Mouse (Mus musculus): Measurements from ENCODE around the gene Mpnd. TPM values are rescaled to one million over a fixed set of nuclear protein-coding genes. Genes with fewer than 3 reads are reported as not detected.

Gene Mpnd
- polyA plus RNA-seq, 1 experiment = 98.3 TPM

DNA sequence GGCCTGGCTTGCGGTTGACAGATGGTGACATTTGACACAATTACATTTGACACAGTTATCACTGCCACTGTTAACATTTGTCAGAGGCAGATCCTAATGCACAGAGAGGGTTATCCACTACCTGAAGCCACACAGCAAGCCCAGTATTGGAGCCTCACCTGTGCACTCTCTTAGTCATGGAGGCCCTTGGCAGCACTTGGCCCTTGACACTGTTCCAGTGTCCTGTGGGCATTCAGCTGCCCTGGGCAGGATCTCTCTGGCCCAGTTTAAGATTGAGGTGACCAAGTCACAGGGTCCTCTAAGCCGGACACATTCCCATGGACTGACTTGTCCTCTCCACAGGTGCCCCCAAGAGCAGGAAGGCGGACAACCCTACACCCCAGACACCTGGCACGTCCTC lies 38.3 kb upstream of the Mpnd start:
- no peaks in the 10 kb centered on the region for H3K36me3 ChIP-seq (ENCODE audit: control insufficient read depth, insufficient read depth, low read length)
- no peak overlapping the region for H3K4me3 ChIP-seq (ENCODE audit: insufficient read depth, low read depth, low read length)
- no peak for DNase-seq
- 87% methylated on average over 4 of the region's 4 CpGs for WGBS
- H3K4me1 ChIP-seq (ENCODE audit: control insufficient read depth, insufficient read depth, low read length) = peaks cover 7% of the 10 kb centered on the region; the same call in 1 of the 2 replicates
- H3K27me3 ChIP-seq (replicated peaks; ENCODE audit: control insufficient read depth, insufficient read depth, low read length) = no peaks in the 10 kb centered on the region
- TF ChIP-seq CTCF (conservative IDR thresholded peaks at IDR 0.05; ENCODE audit: insufficient read depth, insufficient read length, low read depth, low read length) = no peak
- TF ChIP-seq POLR2A (IDR thresholded peaks at IDR 0.05; ENCODE audit: low read depth, low read length) = no peak
- H3K27ac ChIP-seq (ENCODE audit: insufficient read depth, low read depth, low read length) = no peak overlapping the region

DNA sequence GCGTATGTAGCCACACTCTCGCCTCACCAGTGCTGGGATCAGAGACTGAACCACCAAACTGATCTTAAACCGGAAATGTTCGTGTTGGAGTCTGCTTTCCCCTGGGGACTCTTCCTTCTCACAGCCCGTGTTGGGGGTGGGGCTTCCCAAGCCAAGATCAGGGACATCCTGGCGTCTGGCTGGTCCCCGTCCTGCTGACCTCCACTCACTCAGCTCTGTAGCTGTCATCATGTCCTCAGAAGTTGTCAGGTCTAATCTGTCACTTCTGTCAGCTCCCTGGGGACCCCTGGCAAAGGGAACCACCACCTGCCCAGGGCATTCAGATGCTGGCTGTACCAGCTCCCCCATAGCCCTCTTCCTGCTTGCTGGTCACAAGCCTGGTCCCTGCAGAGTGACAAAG lies 37.3 kb upstream of the Mpnd start:
- TF ChIP-seq CTCF (conservative IDR thresholded peaks at IDR 0.05; ENCODE audit: insufficient read depth, insufficient read length, low read depth, low read length) (no peak), POLR2A (IDR thresholded peaks at IDR 0.05; ENCODE audit: low read depth, low read length) (no peak)
- Histone ChIP-seq H3K27ac (ENCODE audit: insufficient read depth, low read depth, low read length) (no peak overlapping the region), H3K4me3 (ENCODE audit: insufficient read depth, low read depth, low read length) (no peak overlapping the region), H3K36me3 (ENCODE audit: control insufficient read depth, insufficient read depth, low read length) (no peaks in the 10 kb centered on the region), H3K4me1 (ENCODE audit: control insufficient read depth, insufficient read depth, low read length) (peaks cover 7% of the 10 kb centered on the region; the same call in 1 of the 2 replicates), H3K27me3 (replicated peaks; ENCODE audit: control insufficient read depth, insufficient read depth, low read length) (no peaks in the 10 kb centered on the region)
- DNase-seq = peak; percentile 60
- 60% methylated on average over 7 of the region's 7 CpGs for WGBS

DNA sequence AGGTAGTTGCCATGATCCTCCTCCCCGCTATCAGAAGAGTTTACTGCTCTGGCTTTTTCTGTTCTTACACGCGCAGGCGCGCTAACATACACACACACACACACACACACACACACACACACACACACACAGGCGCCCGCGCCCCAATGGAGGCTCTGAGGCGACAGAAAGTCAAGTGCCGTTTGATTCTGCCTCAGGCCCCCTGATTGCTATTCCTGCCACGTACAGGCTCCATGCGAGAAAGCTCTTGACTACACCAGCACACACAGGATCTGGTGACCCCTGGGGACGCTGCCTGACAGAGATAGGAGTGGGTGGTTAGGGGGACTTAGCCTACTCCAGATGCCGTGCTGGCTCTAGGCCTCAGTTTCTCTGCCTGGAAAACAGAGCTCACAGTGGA lies 36.0 kb upstream of the Mpnd start:
- Histone ChIP-seq H3K4me3 (ENCODE audit: insufficient read depth, low read depth, low read length) (peak overlapping the region; percentile 61; the same call in 1 of the 2 replicates), H3K27me3 (replicated peaks; ENCODE audit: control insufficient read depth, insufficient read depth, low read length) (no peaks in the 10 kb centered on the region), H3K27ac (ENCODE audit: insufficient read depth, low read depth, low read length) (peak overlapping the region; percentile 37), H3K4me1 (ENCODE audit: control insufficient read depth, insufficient read depth, low read length) (peaks cover 7% of the 10 kb centered on the region; the same call in 1 of the 2 replicates), H3K36me3 (ENCODE audit: control insufficient read depth, insufficient read depth, low read length) (no peaks in the 10 kb centered on the region)
- WGBS = 49% methylated on average over 14 of the region's 14 CpGs
- peak; percentile 63 for DNase-seq
- TF ChIP-seq POLR2A (IDR thresholded peaks at IDR 0.05; ENCODE audit: low read depth, low read length) = no peak
- no peak for TF ChIP-seq CTCF (conservative IDR thresholded peaks at IDR 0.05; ENCODE audit: insufficient read depth, insufficient read length, low read depth, low read length)

DNA sequence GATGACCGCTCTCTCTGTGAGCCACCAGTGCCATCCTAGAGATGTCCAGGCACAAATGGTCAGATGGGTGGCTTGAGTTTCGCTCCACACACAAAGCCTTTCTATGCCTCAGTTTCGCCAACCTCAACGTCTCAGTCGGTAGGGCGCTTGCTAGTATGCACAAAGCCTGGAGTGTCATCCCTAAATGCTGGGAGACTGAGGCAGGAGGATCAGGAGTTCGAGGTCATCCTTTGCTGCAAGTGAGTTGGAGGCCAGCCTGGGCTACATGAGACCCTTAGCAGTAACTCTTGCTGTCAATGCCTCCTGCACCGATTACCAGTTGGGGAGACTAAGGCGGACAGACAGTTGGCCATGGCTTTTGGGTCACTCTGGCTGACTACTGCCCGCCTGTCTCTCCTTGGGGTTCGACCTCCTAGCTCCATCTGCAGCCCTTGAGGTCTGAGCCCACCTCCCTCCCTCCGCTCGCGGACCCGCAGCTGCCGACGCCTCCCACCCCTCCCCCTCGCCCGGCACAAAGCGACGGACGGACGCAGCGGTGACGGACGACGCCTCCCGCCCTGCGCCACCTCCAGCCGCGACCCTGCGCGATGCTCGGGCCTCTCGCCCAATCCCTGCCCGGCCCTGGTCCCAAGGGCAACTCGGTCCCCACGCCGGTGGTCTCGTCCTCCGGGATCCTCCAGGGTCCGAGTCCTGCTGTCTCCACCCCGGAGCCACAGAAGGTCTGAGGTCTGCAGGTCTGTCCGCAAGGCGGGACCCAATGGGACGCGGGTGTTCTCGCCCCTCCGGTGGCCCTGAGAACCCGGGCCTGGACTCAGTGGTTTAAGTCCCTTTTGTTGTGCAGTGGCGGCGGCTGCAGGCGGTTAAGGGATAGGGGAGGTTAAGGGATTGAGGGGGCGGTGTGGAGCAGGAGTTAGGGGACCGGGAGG lies 35.3 kb upstream of the Mpnd start, which contains the start of gene Shd:
Gene Shd (plus strand): TSS at position 502 of the 926 bp plus-strand sequence.
- H3K36me3 ChIP-seq (ENCODE audit: control insufficient read depth, insufficient read depth, low read length) = no peaks in the 10 kb centered on the region
- TF ChIP-seq POLR2A (IDR thresholded peaks at IDR 0.05; ENCODE audit: low read depth, low read length) (no peak), CTCF (conservative IDR thresholded peaks at IDR 0.05; ENCODE audit: insufficient read depth, insufficient read length, low read depth, low read length) (no peak)
- H3K4me3 ChIP-seq (ENCODE audit: insufficient read depth, low read depth, low read length) = peak within 1 kb of the TSS; percentile 61
- DNase-seq = no peak
- H3K27me3 ChIP-seq (replicated peaks; ENCODE audit: control insufficient read depth, insufficient read depth, low read length) = no peaks in the 10 kb centered on the region
- peak within 1 kb of the TSS; percentile 37 for H3K27ac ChIP-seq (ENCODE audit: insufficient read depth, low read depth, low read length)
- WGBS = 10% methylated on average over 55 of the region's 55 CpGs
- peaks cover 7% of the 10 kb centered on the region; the same call in 1 of the 2 replicates for H3K4me1 ChIP-seq (ENCODE audit: control insufficient read depth, insufficient read depth, low read length)

DNA sequence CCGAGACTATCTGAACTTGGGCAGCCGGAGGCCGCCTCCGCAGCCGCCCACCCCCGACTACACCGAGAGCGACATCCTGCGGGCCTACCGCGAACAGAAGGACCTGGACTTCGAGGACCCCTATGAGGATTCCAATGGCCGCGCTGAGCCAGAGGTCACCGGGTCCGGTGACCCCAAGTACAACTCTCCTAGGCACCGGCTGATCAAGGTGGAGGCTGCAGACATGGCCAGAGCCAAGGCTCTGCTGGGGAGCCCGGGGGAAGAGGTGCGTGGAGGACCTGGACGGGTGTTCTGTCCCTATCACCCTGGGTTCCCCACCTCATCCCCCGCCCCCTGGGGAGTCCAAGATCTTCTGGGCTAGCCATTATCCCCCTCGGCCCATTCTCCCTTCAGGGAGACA lies 34.1 kb upstream of the Mpnd start:
- 51% methylated on average over 22 of the region's 22 CpGs for WGBS
- Histone ChIP-seq H3K4me1 (ENCODE audit: control insufficient read depth, insufficient read depth, low read length) (peaks cover 7% of the 10 kb centered on the region; the same call in 1 of the 2 replicates), H3K27me3 (replicated peaks; ENCODE audit: control insufficient read depth, insufficient read depth, low read length) (no peaks in the 10 kb centered on the region), H3K27ac (ENCODE audit: insufficient read depth, low read depth, low read length) (no peak overlapping the region), H3K4me3 (ENCODE audit: insufficient read depth, low read depth, low read length) (peak overlapping the region; percentile 61; the same call in 1 of the 2 replicates), H3K36me3 (ENCODE audit: control insufficient read depth, insufficient read depth, low read length) (no peaks in the 10 kb centered on the region)
- no peak for DNase-seq
- no peak for TF ChIP-seq POLR2A (IDR thresholded peaks at IDR 0.05; ENCODE audit: low read depth, low read length)
- TF ChIP-seq CTCF (conservative IDR thresholded peaks at IDR 0.05; ENCODE audit: insufficient read depth, insufficient read length, low read depth, low read length) = no peak

DNA sequence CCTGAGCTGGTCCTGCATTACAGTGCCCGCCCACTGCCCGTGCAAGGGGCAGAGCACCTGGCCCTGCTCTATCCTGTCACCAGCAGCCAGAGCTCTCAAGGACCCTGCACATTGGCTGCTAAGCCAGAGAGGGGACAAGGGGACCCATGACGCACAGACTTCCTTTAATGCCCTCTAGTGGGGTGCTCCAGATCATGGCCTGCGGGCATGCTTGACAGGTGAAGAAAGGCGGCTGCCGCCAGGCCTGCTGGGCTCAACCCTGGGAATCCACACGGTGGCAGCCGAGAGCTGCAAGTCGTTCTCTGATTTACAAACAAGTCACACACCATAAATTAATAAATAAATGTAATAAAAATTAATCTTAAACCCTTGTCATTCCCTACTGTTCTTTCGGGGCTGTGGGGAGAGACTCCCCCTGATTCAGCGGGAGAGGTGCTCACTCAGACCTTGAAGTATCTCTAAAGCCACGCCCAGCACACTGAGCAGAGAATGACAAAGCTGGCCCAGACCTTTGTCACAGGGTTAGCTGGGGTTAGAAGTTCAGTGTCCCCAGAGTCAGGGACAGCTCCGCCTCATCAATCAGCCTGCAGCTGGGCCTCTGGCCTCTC lies 29.2 kb upstream of the Mpnd start:
- DNase-seq = peak; percentile 86
- H3K27ac ChIP-seq (ENCODE audit: insufficient read depth, low read depth, low read length) = no peak overlapping the region
- WGBS = 13% methylated on average over 13 of the region's 13 CpGs
- TF ChIP-seq POLR2A (IDR thresholded peaks at IDR 0.05; ENCODE audit: low read depth, low read length) (no peak), CTCF (conservative IDR thresholded peaks at IDR 0.05; ENCODE audit: insufficient read depth, insufficient read length, low read depth, low read length) (peak; percentile 79)
- no peaks in the 10 kb centered on the region for H3K36me3 ChIP-seq (ENCODE audit: control insufficient read depth, insufficient read depth, low read length)
- H3K27me3 ChIP-seq (replicated peaks; ENCODE audit: control insufficient read depth, insufficient read depth, low read length) = no peaks in the 10 kb centered on the region
- H3K4me3 ChIP-seq (ENCODE audit: insufficient read depth, low read depth, low read length) = no peak overlapping the region
- H3K4me1 ChIP-seq (ENCODE audit: control insufficient read depth, insufficient read depth, low read length) = no peaks in the 10 kb centered on the region

DNA sequence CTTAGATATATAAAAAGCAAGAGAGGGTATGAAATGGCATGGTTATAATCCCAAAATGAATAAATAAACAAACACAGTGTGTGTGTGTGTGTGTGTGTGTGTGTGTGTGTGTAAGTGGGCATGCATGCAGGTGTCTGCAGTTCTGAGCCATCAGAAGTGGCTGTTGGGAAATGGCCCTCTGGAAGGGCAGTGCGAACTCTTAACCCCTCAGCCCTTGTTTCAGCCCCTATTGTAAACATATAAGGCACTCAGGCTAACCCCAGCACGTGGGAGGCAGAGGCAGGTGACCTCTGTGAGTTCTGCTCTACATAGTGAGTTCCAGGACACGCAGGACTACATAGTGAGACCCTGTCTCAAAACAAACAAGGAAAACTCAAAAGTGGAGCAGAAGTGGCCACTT lies 28.2 kb upstream of the Mpnd start:
- H3K27ac ChIP-seq (ENCODE audit: insufficient read depth, low read depth, low read length) = no peak overlapping the region

More for the DNA sequence above, 28.2 kb upstream of the Mpnd start:
- no peak for DNase-seq
- WGBS = 64% methylated on average over 3 of the region's 3 CpGs
- no peak for TF ChIP-seq POLR2A (IDR thresholded peaks at IDR 0.05; ENCODE audit: low read depth, low read length)
- no peak for TF ChIP-seq CTCF (conservative IDR thresholded peaks at IDR 0.05; ENCODE audit: insufficient read depth, insufficient read length, low read depth, low read length)
- Histone ChIP-seq H3K27me3 (replicated peaks; ENCODE audit: control insufficient read depth, insufficient read depth, low read length) (no peaks in the 10 kb centered on the region), H3K4me1 (ENCODE audit: control insufficient read depth, insufficient read depth, low read length) (no peaks in the 10 kb centered on the region), H3K36me3 (ENCODE audit: control insufficient read depth, insufficient read depth, low read length) (no peaks in the 10 kb centered on the region), H3K4me3 (ENCODE audit: insufficient read depth, low read depth, low read length) (no peak overlapping the region)

Data from kidney, adult 2 months (tissue).